In the genomic region with DNA sequence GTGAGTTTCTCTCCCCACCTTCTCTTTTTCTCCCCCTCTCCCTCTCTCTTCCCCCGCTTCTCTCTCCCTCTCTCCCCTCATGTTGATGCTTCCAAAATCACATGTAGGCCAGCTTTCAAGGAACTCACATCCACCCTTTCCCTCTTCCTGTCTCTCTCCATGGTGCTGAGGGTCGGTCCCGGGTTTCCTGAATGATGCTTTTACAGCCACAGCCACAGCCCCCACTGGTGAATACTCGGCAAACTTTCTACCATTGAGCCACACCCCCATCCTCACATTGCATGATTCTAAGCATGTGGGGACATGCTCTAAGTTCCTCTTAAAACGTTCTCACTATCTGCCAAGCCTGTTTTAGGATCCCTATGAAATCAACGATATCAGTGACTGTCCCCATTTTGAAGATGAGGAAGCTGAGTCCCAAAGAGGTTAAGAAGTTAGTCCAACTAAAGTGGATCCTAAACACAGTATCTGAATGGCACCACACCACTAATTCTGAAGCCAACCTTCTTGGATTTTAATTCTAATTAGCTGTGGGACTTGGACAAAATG, we compare ENCODE assay signal across 9 mouse cellular contexts. TPM values are rescaled to one million over a fixed set of nuclear protein-coding genes. Genes with fewer than 3 reads are reported as not detected.
DNase-seq lines count a peak whose midpoint lies in the region; ATAC-seq and TF ChIP-seq lines count a peak whose summit lies in the region.
"Had no signal": no experiment of that assay in that cellular context is flagged by ENCODE, and none has a peak within 500 bp of the region (broad histone marks: within the 10 kb centered on the region; RNA-seq: fewer than 3 reads in every experiment).

No protein-coding gene starts in this region.

- H3K79me3 ChIP-seq in C2C12 (ENCODE audit: low read depth) = peaks cover 17% of the 10 kb centered on the region

- H3K36me3 ChIP-seq in heart, embryonic 13.5 days = peaks cover 23% of the 10 kb centered on the region
- H3K36me3 ChIP-seq in heart, embryonic 10.5 days = peaks cover 23% of the 10 kb centered on the region
- peaks cover 6% of the 10 kb centered on the region for H3K36me3 ChIP-seq in C2C12 (ENCODE audit: control insufficient read depth, insufficient read depth)
- H3K36me3 ChIP-seq in forebrain, embryonic 12.5 days (replicated peaks) = peaks cover 30% of the 10 kb centered on the region
- H3K36me3 ChIP-seq in liver, embryonic 15.5 days (replicated peaks) = peaks cover 13% of the 10 kb centered on the region

- H3K27me3 ChIP-seq in heart, embryonic 13.5 days (replicated peaks) = no peaks in the 10 kb centered on the region
- H3K27me3 ChIP-seq in heart, embryonic 10.5 days (ENCODE audit: insufficient read depth, poor library complexity, severe bottlenecking) = no peaks in the 10 kb centered on the region
- H3K27me3 ChIP-seq in C2C12 (ENCODE audit: control insufficient read depth, insufficient read depth, insufficient read length) = no peaks in the 10 kb centered on the region
- H3K27me3 ChIP-seq in forebrain, embryonic 12.5 days = no peaks in the 10 kb centered on the region
- 0 out of 2 replicates have a peak, but pooled peaks cover 9% of the 10 kb centered on the region for H3K27me3 ChIP-seq in liver, embryonic 15.5 days

- H3K4me3 ChIP-seq in heart, embryonic 13.5 days = no peak overlapping the region
- H3K4me3 ChIP-seq in heart, embryonic 10.5 days = no peak overlapping the region
- peak overlapping the region; percentile 44 for H3K4me3 ChIP-seq in C2C12 (ENCODE audit: insufficient read depth, poor library complexity, severe bottlenecking)
- no peak overlapping the region for H3K4me3 ChIP-seq in forebrain, embryonic 12.5 days (replicated peaks)
- peak overlapping the region; percentile 64; the same call in 1 of the 2 replicates for H3K4me3 ChIP-seq in liver, embryonic 15.5 days (replicated peaks)

- no peak overlapping the region for H3ac ChIP-seq in C2C12 (ENCODE audit: control insufficient read depth, insufficient read length, low read depth)

- H3K9me3 ChIP-seq in heart, embryonic 13.5 days = no peaks in the 10 kb centered on the region
- H3K9me3 ChIP-seq in heart, embryonic 10.5 days = no peaks in the 10 kb centered on the region
- no peaks in the 10 kb centered on the region for H3K9me3 ChIP-seq in forebrain, embryonic 12.5 days
- no peaks in the 10 kb centered on the region for H3K9me3 ChIP-seq in liver, embryonic 15.5 days (replicated peaks)

- peaks cover 27% of the 10 kb centered on the region for H3K4me1 ChIP-seq in heart, embryonic 13.5 days
- H3K4me1 ChIP-seq in heart, embryonic 10.5 days = peaks cover 28% of the 10 kb centered on the region
- H3K4me1 ChIP-seq in forebrain, embryonic 12.5 days = peaks cover 18% of the 10 kb centered on the region
- peaks cover 30% of the 10 kb centered on the region for H3K4me1 ChIP-seq in liver, embryonic 15.5 days (replicated peaks)

- TF ChIP-seq CTCF in C2C12 (IDR thresholded peaks at IDR 0.05; ENCODE audit: control insufficient read depth, insufficient read depth, insufficient read length) = no peak

- intact Hi-C loops in left cerebral cortex, postnatal 10 days (cut with DNase I) = no loop called here

- no peak overlapping the region for H3K9ac ChIP-seq in heart, embryonic 13.5 days
- H3K9ac ChIP-seq in forebrain, embryonic 12.5 days = no peak overlapping the region
- H3K9ac ChIP-seq in liver, embryonic 15.5 days = no peak overlapping the region

- no peak overlapping the region for H3K27ac ChIP-seq in heart, embryonic 13.5 days (replicated peaks)
- H3K27ac ChIP-seq in heart, embryonic 10.5 days = no peak overlapping the region
- no peak overlapping the region for H3K27ac ChIP-seq in forebrain, embryonic 12.5 days
- H3K27ac ChIP-seq in liver, embryonic 15.5 days (replicated peaks) = no peak overlapping the region

- H3K4me2 ChIP-seq in heart, embryonic 13.5 days = peak overlapping the region; percentile 85
- peak overlapping the region; percentile 87 for H3K4me2 ChIP-seq in forebrain, embryonic 12.5 days
- peak overlapping the region; percentile 97; the same call in 1 of the 2 replicates for H3K4me2 ChIP-seq in liver, embryonic 15.5 days

- no peak for ATAC-seq in heart, embryonic 13.5 days (ENCODE audit: extremely low read depth, insufficient number of reproducible peaks, low FRiP score, low TSS enrichment)
- no peak for ATAC-seq in forebrain, embryonic 12.5 days (ENCODE audit: low FRiP score)
- no peak for ATAC-seq in liver, embryonic 15.5 days (ENCODE audit: insufficient read depth)

- no peak for DNase-seq in heart, embryonic 10.5 days (ENCODE audit: low spot score)
- DNase-seq in ovary, adult 18-20 months (ENCODE audit: low spot score) = no peak
- no peak for DNase-seq in ovary, postnatal 36 days (ENCODE audit: low spot score)
- no peak for DNase-seq in left cerebral cortex, postnatal 10 days (ENCODE audit: extremely low spot score in 1 of 2, low spot score in 2 of 2)
- DNase-seq: kidney, postnatal 14 days had no signal

- WGBS in heart, embryonic 13.5 days = 46% methylated on average over 6 of the region's 6 CpGs
- WGBS in heart, embryonic 10.5 days = 48% methylated on average over 6 of the region's 6 CpGs
- WGBS in forebrain, embryonic 12.5 days = 63% methylated on average over 6 of the region's 6 CpGs
- WGBS in liver, embryonic 15.5 days (ENCODE audit: insufficient replicate concordance) = 30% methylated on average over 6 of the region's 6 CpGs

- peaks cover 39% of the 10 kb centered on the region for H3K79me2 ChIP-seq in C2C12 (ENCODE audit: control insufficient read depth, insufficient read depth)

TF ChIP-seq in C2C12, 6 proteins besides CTCF, POLR2A, EP300 and RAD21:
- TF ChIP-seq MAX (IDR thresholded peaks at IDR 0.05) (no peak), MYOD1 (IDR thresholded peaks at IDR 0.05; ENCODE audit: control insufficient read depth, insufficient read length, low read depth) (no peak), MYOG (IDR thresholded peaks at IDR 0.05; ENCODE audit: control insufficient read depth, extremely low read depth, insufficient read length) (no peak), USF1 (IDR thresholded peaks at IDR 0.05; ENCODE audit: low read depth) (no peak), FOSL1 (IDR thresholded peaks at IDR 0.05; ENCODE audit: insufficient read depth, low read length, poor library complexity, severe bottlenecking) (no peak), CEBPB (IDR thresholded peaks at IDR 0.05; ENCODE audit: low read depth) (no peak)

RNA-seq across cellular contexts. Expression of gene Qpctl, which starts 1.5 kb away (rescaled TPM):
- polyA plus RNA-seq in heart, embryonic 13.5 days (2015; fragmentation: Nextera tagmentation; extraction: Ambion mirVana) = 9.5 and 9.7 TPM in 2 replicates
- polyA plus RNA-seq in heart, embryonic 10.5 days (2016; fragmentation: Nextera tagmentation; extraction: Ambion mirVana) = 10.8 and 12.1 TPM in 2 replicates
- polyA plus RNA-seq in C2C12 (2012; fragmentation: generic; extraction: Trizol) = 12.3 TPM
- 14.4 and 14.7 TPM in 2 replicates for polyA plus RNA-seq in forebrain, embryonic 12.5 days (2016; fragmentation: Nextera tagmentation; extraction: Ambion mirVana)
- 4.1 and 4.6 TPM in 2 replicates for polyA plus RNA-seq in liver, embryonic 15.5 days (2015; fragmentation: Nextera tagmentation; extraction: Ambion mirVana)
- 10 to 100 TPM; 22.6 to 23.1 TPM for total RNA-seq in left cerebral cortex, postnatal 10 days (2021)

RNA-seq across cellular contexts. Expression of gene Snrpd2, which starts 2.0 kb away (rescaled TPM):
- polyA plus RNA-seq in heart, embryonic 13.5 days (2015; fragmentation: Nextera tagmentation; extraction: Ambion mirVana) = 107 and 113 TPM in 2 replicates
- 132 and 142 TPM in 2 replicates for polyA plus RNA-seq in heart, embryonic 10.5 days (2016; fragmentation: Nextera tagmentation; extraction: Ambion mirVana)
- polyA plus RNA-seq in C2C12 (2012; fragmentation: generic; extraction: Trizol) = 255 TPM
- 148 and 153 TPM in 2 replicates for polyA plus RNA-seq in forebrain, embryonic 12.5 days (2016; fragmentation: Nextera tagmentation; extraction: Ambion mirVana)
- 52.8 and 55.6 TPM in 2 replicates for polyA plus RNA-seq in liver, embryonic 15.5 days (2015; fragmentation: Nextera tagmentation; extraction: Ambion mirVana)
- total RNA-seq in left cerebral cortex, postnatal 10 days (2021) = 10 to 100 TPM; 99.2 to 99.9 TPM

RNA-seq across cellular contexts. Expression of gene Gipr, which starts 18.4 kb away (rescaled TPM):
- 9.9 and 14.6 TPM in 2 replicates for polyA plus RNA-seq in heart, embryonic 13.5 days (2015; fragmentation: Nextera tagmentation; extraction: Ambion mirVana)
- polyA plus RNA-seq in heart, embryonic 10.5 days (2016; fragmentation: Nextera tagmentation; extraction: Ambion mirVana) = 9.7 and 12.8 TPM in 2 replicates
- polyA plus RNA-seq in C2C12 (2012; fragmentation: generic; extraction: Trizol) = 0.43 TPM
- 1.1 and 1.3 TPM in 2 replicates for polyA plus RNA-seq in forebrain, embryonic 12.5 days (2016; fragmentation: Nextera tagmentation; extraction: Ambion mirVana)
- 0.36 and 1.0 TPM in 2 replicates for polyA plus RNA-seq in liver, embryonic 15.5 days (2015; fragmentation: Nextera tagmentation; extraction: Ambion mirVana)
- total RNA-seq in left cerebral cortex, postnatal 10 days (2021) = 1 to 10 TPM; 4.7 to 4.8 TPM

RNA-seq across cellular contexts. Expression of gene Fbxo46, which starts 27.9 kb away (rescaled TPM):
- polyA plus RNA-seq in heart, embryonic 13.5 days (2015; fragmentation: Nextera tagmentation; extraction: Ambion mirVana) = 8.0 and 8.6 TPM in 2 replicates
- 12.2 and 13.1 TPM in 2 replicates for polyA plus RNA-seq in heart, embryonic 10.5 days (2016; fragmentation: Nextera tagmentation; extraction: Ambion mirVana)
- 7.4 TPM for polyA plus RNA-seq in C2C12 (2012; fragmentation: generic; extraction: Trizol)
- 18.4 and 23.1 TPM in 2 replicates for polyA plus RNA-seq in forebrain, embryonic 12.5 days (2016; fragmentation: Nextera tagmentation; extraction: Ambion mirVana)
- polyA plus RNA-seq in liver, embryonic 15.5 days (2015; fragmentation: Nextera tagmentation; extraction: Ambion mirVana) = 5.1 TPM in 2 replicates
- 10 to 100 TPM; 13.0 to 13.6 TPM for total RNA-seq in left cerebral cortex, postnatal 10 days (2021)

RNA-seq across cellular contexts. Expression of gene Eml2, which starts 28.6 kb away (rescaled TPM):
- 15.8 and 20.6 TPM in 2 replicates for polyA plus RNA-seq in heart, embryonic 13.5 days (2015; fragmentation: Nextera tagmentation; extraction: Ambion mirVana)
- polyA plus RNA-seq in heart, embryonic 10.5 days (2016; fragmentation: Nextera tagmentation; extraction: Ambion mirVana) = 12.2 and 14.2 TPM in 2 replicates
- 16.4 TPM for polyA plus RNA-seq in C2C12 (2012; fragmentation: generic; extraction: Trizol)
- 5.8 and 6.5 TPM in 2 replicates for polyA plus RNA-seq in forebrain, embryonic 12.5 days (2016; fragmentation: Nextera tagmentation; extraction: Ambion mirVana)
- polyA plus RNA-seq in liver, embryonic 15.5 days (2015; fragmentation: Nextera tagmentation; extraction: Ambion mirVana) = 3.9 and 4.2 TPM in 2 replicates
- 100 to 1,000 TPM; 202 to 211 TPM for total RNA-seq in left cerebral cortex, postnatal 10 days (2021)

Comparison
In these comparisons a context has a peak if more than half of its experiments do, and no peak if none do; other contexts are left out.
1. H3K4me3 ChIP-seq: peak in C2C12 (single experiment) and liver, embryonic 15.5 days (single experiment); none in heart, embryonic 13.5 days (single experiment), heart, embryonic 10.5 days (single experiment) and forebrain, embryonic 12.5 days (single experiment).
2. Peak in every context shown above with its lines, with median percentiles within 50 percentile points of each other: H3K4me2 ChIP-seq.